ENCODE assay signal across 21 mouse cellular contexts in the genomic region with DNA sequence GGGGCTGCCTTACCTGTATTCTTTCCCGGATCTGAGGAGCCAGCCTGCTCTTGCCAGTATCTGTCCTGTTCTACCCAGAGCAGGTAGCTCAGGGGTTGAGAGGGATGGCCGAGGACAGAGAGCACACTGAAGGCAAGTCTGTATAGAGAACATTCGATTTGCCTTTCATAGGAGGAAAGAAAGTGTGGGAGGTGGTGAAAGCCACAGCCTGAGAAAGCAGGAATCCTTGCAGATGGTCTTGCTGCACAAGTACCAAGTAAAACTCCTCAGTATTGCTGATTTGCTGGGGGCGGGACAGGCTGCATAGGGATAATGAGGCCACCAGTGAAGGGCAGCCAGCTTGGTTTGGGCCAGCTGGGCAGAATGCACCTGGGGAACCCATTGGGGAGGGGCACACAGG. TPM values are rescaled to one million over a fixed set of nuclear protein-coding genes. Genes with fewer than 3 reads are reported as not detected.
DNase-seq lines count a peak whose midpoint lies in the region; ATAC-seq lines count a peak whose summit lies in the region.
"Had no signal": no experiment of that assay in that cellular context is flagged by ENCODE, and none has a peak within 500 bp of the region (broad histone marks: within the 10 kb centered on the region; RNA-seq: fewer than 3 reads in every experiment).

No protein-coding gene starts in this region.

- no peak overlapping the region for H3K9ac ChIP-seq in hindbrain, embryonic 12.5 days
- H3K9ac ChIP-seq: forebrain, embryonic 13.5 days; hindbrain, embryonic 13.5 days had no signal

- no peaks in the 10 kb centered on the region for H3K9me3 ChIP-seq in hindbrain, embryonic 12.5 days (replicated peaks)
- H3K9me3 ChIP-seq: forebrain, embryonic 10.5 days; forebrain, embryonic 13.5 days; heart, embryonic 10.5 days; hindbrain, embryonic 13.5 days had no signal

- 0 out of 2 replicates have a peak, but pooled peaks cover under 1% of the 10 kb centered on the region for H3K4me1 ChIP-seq in hindbrain, embryonic 12.5 days
- H3K4me1 ChIP-seq: forebrain, embryonic 13.5 days; heart, embryonic 10.5 days had no signal

- DNase-seq in frontal cortex, postnatal 25 days (ENCODE audit: low spot score in 2 of 2) = no peak
- DNase-seq in layer of hippocampus, adult 9-11 months = peak; percentile 45
- DNase-seq in layer of hippocampus, adult 11-12 months (ENCODE audit: low spot score) = no peak
- DNase-seq in right cerebral cortex, adult 18-20 months = peak; percentile 21
- DNase-seq in right cerebral cortex, postnatal 10 days (ENCODE audit: low spot score in 2 of 2) = no peak
- DNase-seq: adrenal gland, adult 8-10 months; adrenal gland, postnatal 25 days; cerebellum, adult 18-20 months; cerebellum, adult 9-10 months; cerebellum, postnatal 14 days; gastrocnemius, postnatal 25 days; heart, adult 2 months had no signal

- H3K27ac ChIP-seq in hindbrain, embryonic 12.5 days = no peak overlapping the region
- H3K27ac ChIP-seq: forebrain, embryonic 10.5 days; forebrain, embryonic 13.5 days; heart, adult 2 months; heart, embryonic 10.5 days; hindbrain, embryonic 13.5 days had no signal

- H3K4me3 ChIP-seq in hindbrain, embryonic 12.5 days = no peak overlapping the region
- H3K4me3 ChIP-seq: forebrain, embryonic 10.5 days; forebrain, embryonic 13.5 days; heart, adult 2 months; heart, embryonic 10.5 days; hindbrain, embryonic 13.5 days had no signal

- no peaks in the 10 kb centered on the region; the same call in 1 of the 2 replicates for H3K27me3 ChIP-seq in hindbrain, embryonic 12.5 days
- H3K27me3 ChIP-seq: forebrain, embryonic 13.5 days; hindbrain, embryonic 13.5 days had no signal

- ATAC-seq in frontal cortex, adult (ENCODE audit: low TSS enrichment) = peak; percentile 80
- ATAC-seq in hindbrain, embryonic 12.5 days (ENCODE audit: low FRiP score) = no peak
- ATAC-seq: activated CD4-positive, CD25-positive, alpha-beta regulatory T cell, adult 4 months; forebrain, embryonic 13.5 days; forebrain, embryonic 16.5 days; hindbrain, embryonic 16.5 days had no signal

- H3K36me3 ChIP-seq in hindbrain, embryonic 12.5 days = peaks cover 39% of the 10 kb centered on the region

- WGBS in hindbrain, embryonic 12.5 days = 93% methylated on average over 4 of the region's 4 CpGs

- no peak overlapping the region for H3K4me2 ChIP-seq in hindbrain, embryonic 12.5 days (replicated peaks)
- H3K4me2 ChIP-seq: forebrain, embryonic 13.5 days; hindbrain, embryonic 13.5 days had no signal

RNA-seq across cellular contexts. Expression of a gene that starts 16.1 kb away (rescaled TPM):
- 169 and 171 TPM in 2 replicates for polyA plus RNA-seq in hindbrain, embryonic 12.5 days (2016; fragmentation: Nextera tagmentation; extraction: Ambion mirVana)

Comparison
In these comparisons a context has a peak if more than half of its experiments do, and no peak if none do; other contexts are left out.
1. DNase-seq: peak in layer of hippocampus, adult 9-11 months (single experiment) and right cerebral cortex, adult 18-20 months (single experiment); none in frontal cortex, postnatal 25 days (0 of 2), layer of hippocampus, adult 11-12 months (single experiment) and right cerebral cortex, postnatal 10 days (0 of 2).